Mouse (Mus musculus): Measurements from ENCODE around the gene Pi4k2a.

DNA sequence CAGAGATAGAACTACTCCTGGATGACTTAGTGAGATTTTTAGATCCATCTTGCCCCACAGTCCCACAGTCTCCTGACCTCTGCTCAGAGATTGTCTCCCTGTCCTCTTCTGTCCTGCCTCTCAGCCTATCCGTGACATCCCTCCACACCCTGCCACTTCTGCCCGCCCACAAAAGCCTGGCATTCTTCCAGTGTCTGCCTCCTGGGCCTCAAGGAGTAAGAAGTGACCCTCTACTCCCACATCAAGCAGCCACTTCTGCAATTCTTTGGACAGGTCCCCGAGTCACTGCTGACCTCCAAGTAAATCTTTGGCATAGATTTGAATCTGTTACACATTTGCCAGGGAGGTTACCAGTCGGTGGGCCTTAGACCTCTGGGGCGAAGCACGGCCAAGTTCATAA is 36.0 kb upstream of the Pi4k2a start:
- no peak for TF ChIP-seq CTCF (IDR thresholded peaks at IDR 0.05; ENCODE audit: borderline replicate concordance, extremely low read depth, insufficient read depth, insufficient read length)
- no peak for TF ChIP-seq POLR2A (IDR thresholded peaks at IDR 0.05; ENCODE audit: borderline replicate concordance, extremely low read depth, insufficient read depth, insufficient read length, poor library complexity, severe bottlenecking)
